Mouse (Mus musculus): ENCODE results near the gene Plcd1. TPM values are rescaled to one million over a fixed set of nuclear protein-coding genes. Genes with fewer than 3 reads are reported as not detected.

The Plcd1 gene
- polyA plus RNA-seq, 1 experiment from 2014 or later, result 14.9 TPM

GRCm38 (mm10) chr9:119114911-119115310, 21.6 kb upstream of the Plcd1 start:
- WGBS, result 88% methylated on average over 17 of the region's 17 CpGs
- peaks cover 3% of the 10 kb centered on the region; the same call in 1 of the 2 replicates for H3K4me1 ChIP-seq (replicated peaks; ENCODE audit: control insufficient read depth, insufficient read depth, low read length)
- H3K4me3 ChIP-seq (ENCODE audit: low read depth, low read length), result no peak overlapping the region
- no peaks in the 10 kb centered on the region for H3K36me3 ChIP-seq (ENCODE audit: control insufficient read depth, insufficient read depth, low read length)
- H3K9me3 ChIP-seq (ENCODE audit: control insufficient read depth, low read length), result no peaks in the 10 kb centered on the region
- H3K4me2 ChIP-seq (ENCODE audit: low read depth, low read length, severe bottlenecking), result no peak overlapping the region
- H3K27me3 ChIP-seq (ENCODE audit: control insufficient read depth, insufficient read depth, low read length), result no peaks in the 10 kb centered on the region
- H3K9ac ChIP-seq (ENCODE audit: low read length), result no peak overlapping the region
- H3K27ac ChIP-seq (ENCODE audit: low read depth, low read length), result no peak overlapping the region
- DNase-seq (ENCODE audit: low spot score) (no peak), ATAC-seq (replicated peaks; ENCODE audit: low FRiP score) (no peak)

GRCm38 (mm10) chr9:119110640-119111039, 17.3 kb upstream of the Plcd1 start:
- no peak for ATAC-seq (replicated peaks; ENCODE audit: low FRiP score)
- no peak for DNase-seq (ENCODE audit: low spot score)
- Histone ChIP-seq H3K4me2 (ENCODE audit: low read depth, low read length, severe bottlenecking) (no peak overlapping the region), H3K36me3 (ENCODE audit: control insufficient read depth, insufficient read depth, low read length) (no peaks in the 10 kb centered on the region), H3K9me3 (ENCODE audit: control insufficient read depth, low read length) (no peaks in the 10 kb centered on the region), H3K27me3 (ENCODE audit: control insufficient read depth, insufficient read depth, low read length) (no peaks in the 10 kb centered on the region), H3K27ac (ENCODE audit: low read depth, low read length) (no peak overlapping the region), H3K4me1 (replicated peaks; ENCODE audit: control insufficient read depth, insufficient read depth, low read length) (no peaks in the 10 kb centered on the region; the same call in 1 of the 2 replicates), H3K4me3 (ENCODE audit: low read depth, low read length) (no peak overlapping the region), H3K9ac (ENCODE audit: low read length) (no peak overlapping the region; the same call in 1 of the 2 replicates)
- WGBS, result 40% methylated on average over 3 of the region's 3 CpGs

GRCm38 (mm10) chr9:119109685-119110353, 16.5 kb upstream of the Plcd1 start:
- DNase-seq (ENCODE audit: low spot score) (no peak), ATAC-seq (replicated peaks; ENCODE audit: low FRiP score) (no peak)
- no peak overlapping the region for H3K4me3 ChIP-seq (ENCODE audit: low read depth, low read length)
- no peaks in the 10 kb centered on the region for H3K9me3 ChIP-seq (ENCODE audit: control insufficient read depth, low read length)
- no peak overlapping the region for H3K4me2 ChIP-seq (ENCODE audit: low read depth, low read length, severe bottlenecking)
- 51% methylated on average over 12 of the region's 12 CpGs for WGBS
- H3K9ac ChIP-seq (ENCODE audit: low read length), result no peak overlapping the region
- no peaks in the 10 kb centered on the region for H3K36me3 ChIP-seq (ENCODE audit: control insufficient read depth, insufficient read depth, low read length)
- no peak overlapping the region for H3K27ac ChIP-seq (ENCODE audit: low read depth, low read length)
- H3K27me3 ChIP-seq (ENCODE audit: control insufficient read depth, insufficient read depth, low read length), result no peaks in the 10 kb centered on the region
- no peaks in the 10 kb centered on the region; the same call in 1 of the 2 replicates for H3K4me1 ChIP-seq (replicated peaks; ENCODE audit: control insufficient read depth, insufficient read depth, low read length)

- Histone ChIP-seq H3K9me3 (ENCODE audit: control insufficient read depth, low read length) (no peaks in the 10 kb centered on the region), H3K27me3 (ENCODE audit: control insufficient read depth, insufficient read depth, low read length) (peaks cover 5% of the 10 kb centered on the region), H3K9ac (ENCODE audit: low read length) (no peak overlapping the region), H3K4me2 (ENCODE audit: low read depth, low read length, severe bottlenecking) (no peak overlapping the region), H3K36me3 (ENCODE audit: control insufficient read depth, insufficient read depth, low read length) (no peaks in the 10 kb centered on the region), H3K27ac (ENCODE audit: low read depth, low read length) (no peak overlapping the region), H3K4me1 (replicated peaks; ENCODE audit: control insufficient read depth, insufficient read depth, low read length) (peaks cover 5% of the 10 kb centered on the region; the same call in 1 of the 2 replicates), H3K4me3 (ENCODE audit: low read depth, low read length) (no peak overlapping the region)
- 86% methylated on average over 4 of the region's 4 CpGs for WGBS
- ATAC-seq (replicated peaks; ENCODE audit: low FRiP score), result no peak
- no peak for DNase-seq (ENCODE audit: low spot score)
Observed at GRCm38 (mm10) chr9:119107566-119107965, 14.3 kb upstream of the Plcd1 start.

- ATAC-seq (replicated peaks; ENCODE audit: low FRiP score) (no peak), DNase-seq (ENCODE audit: low spot score) (no peak)
- Histone ChIP-seq H3K36me3 (ENCODE audit: control insufficient read depth, insufficient read depth, low read length) (no peaks in the 10 kb centered on the region), H3K27me3 (ENCODE audit: control insufficient read depth, insufficient read depth, low read length) (peaks cover 5% of the 10 kb centered on the region), H3K9me3 (ENCODE audit: control insufficient read depth, low read length) (no peaks in the 10 kb centered on the region), H3K9ac (ENCODE audit: low read length) (peak overlapping the region; percentile 4; the same call in 1 of the 2 replicates), H3K4me2 (ENCODE audit: low read depth, low read length, severe bottlenecking) (peak overlapping the region; percentile 63), H3K27ac (ENCODE audit: low read depth, low read length) (no peak overlapping the region), H3K4me1 (replicated peaks; ENCODE audit: control insufficient read depth, insufficient read depth, low read length) (peaks cover 5% of the 10 kb centered on the region; the same call in 1 of the 2 replicates), H3K4me3 (ENCODE audit: low read depth, low read length) (peak overlapping the region; percentile 38)
- WGBS, result 4% methylated on average over 19 of the region's 19 CpGs
Observed at GRCm38 (mm10) chr9:119102783-119103113, 9.4 kb upstream of the Plcd1 start.

GRCm38 (mm10) chr9:119101992-119102782, 8.9 kb upstream of the Plcd1 start, which contains the start of gene Dlec1:
TSS of gene Dlec1 (plus strand) at chr9:119102478.
- Histone ChIP-seq H3K4me3 (ENCODE audit: low read depth, low read length) (peak within 1 kb of the TSS; percentile 38), H3K4me2 (ENCODE audit: low read depth, low read length, severe bottlenecking) (peak within 1 kb of the TSS; percentile 63), H3K27ac (ENCODE audit: low read depth, low read length) (no peak within 1 kb of the TSS), H3K4me1 (replicated peaks; ENCODE audit: control insufficient read depth, insufficient read depth, low read length) (peaks cover 5% of the 10 kb centered on the region; the same call in 1 of the 2 replicates), H3K36me3 (ENCODE audit: control insufficient read depth, insufficient read depth, low read length) (no peaks in the 10 kb centered on the region), H3K9ac (ENCODE audit: low read length) (peak within 1 kb of the TSS; percentile 24; the same call in 1 of the 2 replicates), H3K9me3 (ENCODE audit: control insufficient read depth, low read length) (no peaks in the 10 kb centered on the region), H3K27me3 (ENCODE audit: control insufficient read depth, insufficient read depth, low read length) (peaks cover 5% of the 10 kb centered on the region)
- ATAC-seq (replicated peaks; ENCODE audit: low FRiP score), result peak; percentile 86
- 2% methylated on average over 44 of the region's 44 CpGs for WGBS
- peak; percentile 77 for DNase-seq (ENCODE audit: low spot score)

- peaks cover 5% of the 10 kb centered on the region for H3K27me3 ChIP-seq (ENCODE audit: control insufficient read depth, insufficient read depth, low read length)
- no peak overlapping the region for H3K27ac ChIP-seq (ENCODE audit: low read depth, low read length)
- no peak overlapping the region for H3K4me2 ChIP-seq (ENCODE audit: low read depth, low read length, severe bottlenecking)
- WGBS, result 17% methylated on average over 15 of the region's 15 CpGs
- H3K36me3 ChIP-seq (ENCODE audit: control insufficient read depth, insufficient read depth, low read length), result no peaks in the 10 kb centered on the region
- ATAC-seq (replicated peaks; ENCODE audit: low FRiP score), result no peak
- no peaks in the 10 kb centered on the region for H3K9me3 ChIP-seq (ENCODE audit: control insufficient read depth, low read length)
- H3K4me1 ChIP-seq (replicated peaks; ENCODE audit: control insufficient read depth, insufficient read depth, low read length), result peaks cover 5% of the 10 kb centered on the region; the same call in 1 of the 2 replicates
- no peak overlapping the region for H3K4me3 ChIP-seq (ENCODE audit: low read depth, low read length)
- no peak for DNase-seq (ENCODE audit: low spot score)
- H3K9ac ChIP-seq (ENCODE audit: low read length), result no peak overlapping the region
Observed at GRCm38 (mm10) chr9:119100177-119100898, 7.0 kb upstream of the Plcd1 start.

- 73% methylated on average over 13 of the region's 13 CpGs for WGBS
- no peak for DNase-seq (ENCODE audit: low spot score)
Observed at GRCm38 (mm10) chr9:119094462-119095109, 1.3 kb upstream of the Plcd1 start.

More at GRCm38 (mm10) chr9:119094462-119095109, 1.3 kb upstream of the Plcd1 start:
- Histone ChIP-seq H3K36me3 (ENCODE audit: control insufficient read depth, insufficient read depth, low read length) (no peaks in the 10 kb centered on the region), H3K4me2 (ENCODE audit: low read depth, low read length, severe bottlenecking) (no peak overlapping the region), H3K9ac (ENCODE audit: low read length) (no peak overlapping the region), H3K27ac (ENCODE audit: low read depth, low read length) (no peak overlapping the region), H3K4me3 (ENCODE audit: low read depth, low read length) (no peak overlapping the region), H3K27me3 (ENCODE audit: control insufficient read depth, insufficient read depth, low read length) (peaks cover 31% of the 10 kb centered on the region), H3K4me1 (replicated peaks; ENCODE audit: control insufficient read depth, insufficient read depth, low read length) (peaks cover 3% of the 10 kb centered on the region; the same call in 1 of the 2 replicates), H3K9me3 (ENCODE audit: control insufficient read depth, low read length) (no peaks in the 10 kb centered on the region)
- no peak for ATAC-seq (replicated peaks; ENCODE audit: low FRiP score)

All from forebrain, embryonic 11.5 days (tissue).